Mouse (Mus musculus) stomach, embryonic 14.5 days (tissue): ENCODE measurements around the gene Lpxn. TPM values are rescaled to one million over a fixed set of nuclear protein-coding genes. Genes with fewer than 3 reads are reported as not detected.

Source experiments
- ATAC-seq: fragments of 200-750 bp; cut with Nextera tagmentation; 2 replicates; pipeline ENCODE4 v1.8.0; 2017; ENCODE audit warnings: low read depth, moderate TSS enrichment; ENCODE audit not compliant: insufficient number of reproducible peaks, insufficient read depth, low FRiP score
- H3K27ac ChIP-seq: fragments of 300-500 bp; sonication (generic); 2 replicates; pipeline ENCODE4 v1.5.1; 2014; ENCODE audit warnings: mild to moderate bottlenecking, low read length, moderate library complexity, mixed read lengths
- H3K27me3 ChIP-seq: fragments of 300-500 bp; sonication (generic); 2 replicates; pipeline ENCODE4 v1.6.1; 2014; ENCODE audit warnings: low read length, control low read depth, mixed read lengths; ENCODE audit not compliant: control insufficient read depth, insufficient read depth
- H3K36me3 ChIP-seq: fragments of 300-500 bp; sonication (generic); 2 replicates; pipeline ENCODE4 v1.6.1; 2014; ENCODE audit warnings: mild to moderate bottlenecking, control low read depth, low read length, moderate library complexity, mixed read lengths; ENCODE audit not compliant: control insufficient read depth, insufficient read depth
- H3K4me1 ChIP-seq: fragments of 300-500 bp; sonication (generic); 2 replicates; pipeline ENCODE4 v1.6.1; 2014; ENCODE audit warnings: low read length, control low read depth, mixed read lengths; ENCODE audit not compliant: control insufficient read depth, insufficient read depth
- H3K4me2 ChIP-seq: fragments of 300-500 bp; sonication (generic); replicated peaks from 2 replicates; pipeline ENCODE4 v1.6.1; 2014; ENCODE audit warnings: low read depth, low read length, control low read depth
- H3K4me3 ChIP-seq: fragments of 300-500 bp; sonication (generic); 2 replicates; pipeline ENCODE4 v1.5.1; 2014; ENCODE audit warnings: low read depth, low read length, control low read depth
- H3K9ac ChIP-seq: fragments of 300-500 bp; sonication (generic); replicated peaks from 2 replicates; pipeline ENCODE4 v1.6.1; 2014; ENCODE audit warnings: low read depth, mild to moderate bottlenecking, control low read depth, low read length, moderate library complexity, mixed read lengths
- H3K9me3 ChIP-seq: fragments of 300-500 bp; sonication (generic); 2 replicates; pipeline ENCODE4 v1.6.1; 2016; ENCODE audit warnings: low read depth, low read length, control low read depth; ENCODE audit not compliant: control insufficient read depth
- whole genome bisulfite sequencing: fragments of 180-500 bp; shearing (Covaris S2); extraction: QIAGEN DNeasy Blood & Tissue Kit; methylation state at CpG from one replicate; pipeline ENCODE4 v1.1.7; 2014; 5-methylcytosine and 5-hydroxymethylcytosine counted together
- polyA plus RNA-seq: library from polyadenylated mRNA; unstranded; fragments of >200 nt; fragmentation: Nextera tagmentation; extraction: Ambion mirVana; gene quantifications from 2 replicates; pipeline ENCODE4 v1.2.1, GENCODE M21; 2014

The Lpxn gene
- polyA plus RNA-seq, 1 experiment from 2014 or later = 2.3 TPM

DNA sequence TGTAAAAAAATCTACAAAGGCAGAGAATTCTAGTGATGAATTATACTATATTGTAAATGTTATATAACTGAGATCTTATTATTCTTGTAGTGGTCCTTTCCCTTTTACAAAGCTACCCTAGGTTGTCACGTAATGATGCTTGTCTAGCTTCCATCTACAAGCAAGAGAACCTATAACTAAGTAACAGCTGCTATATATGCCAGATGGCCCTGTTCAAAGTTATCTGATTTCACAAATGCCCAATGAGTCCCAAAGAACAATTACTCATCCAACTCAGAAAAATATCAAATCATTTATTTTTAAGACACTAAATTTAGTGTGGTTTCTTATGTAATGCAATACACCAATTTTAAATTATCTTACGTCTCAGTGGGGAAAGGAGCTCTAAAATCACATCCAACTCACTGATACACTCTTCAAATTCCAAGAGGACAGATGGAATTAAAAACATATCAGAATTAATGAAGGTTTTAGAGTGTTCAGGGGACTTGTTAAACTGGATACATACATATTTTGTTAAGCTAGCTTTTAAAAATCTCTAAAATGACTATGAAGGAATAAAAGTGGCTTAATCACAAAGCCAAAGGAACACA is 9.1 kb upstream of the Lpxn start:
- WGBS = 80% methylated on average over 2 of the region's 2 CpGs
- H3K27ac ChIP-seq = no peak overlapping the region
- no peak for ATAC-seq
- H3K27me3 ChIP-seq = no peaks in the 10 kb centered on the region
- H3K36me3 ChIP-seq = no peaks in the 10 kb centered on the region; the same call in 1 of the 2 replicates
- no peak overlapping the region for H3K9ac ChIP-seq
- H3K4me2 ChIP-seq = no peak overlapping the region
- H3K4me1 ChIP-seq = 0 out of 2 replicates have a peak, but pooled peaks cover 3% of the 10 kb centered on the region
- no peaks in the 10 kb centered on the region for H3K9me3 ChIP-seq
- no peak overlapping the region for H3K4me3 ChIP-seq

DNA sequence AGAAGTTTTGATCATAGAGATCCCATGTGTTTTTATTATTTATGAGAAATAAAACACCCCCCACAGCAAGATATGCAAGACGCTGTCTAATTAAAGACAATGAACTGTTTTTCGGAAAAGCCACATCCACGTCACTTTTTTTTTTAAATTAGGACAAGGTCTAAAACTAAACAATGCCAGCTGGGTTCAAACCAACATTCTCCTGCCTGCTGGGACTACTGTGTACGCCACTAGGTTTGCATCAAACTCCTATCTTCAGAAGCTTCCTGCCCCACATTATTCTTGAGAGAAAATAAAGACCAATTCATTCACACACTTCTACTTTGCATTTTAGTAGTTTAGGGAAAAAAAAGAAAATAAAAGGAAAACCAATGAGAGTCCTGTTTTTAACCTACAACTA is 8.3 kb upstream of the Lpxn start:
- Histone ChIP-seq H3K9me3 (no peaks in the 10 kb centered on the region), H3K36me3 (no peaks in the 10 kb centered on the region; the same call in 1 of the 2 replicates), H3K4me1 (0 out of 2 replicates have a peak, but pooled peaks cover under 1% of the 10 kb centered on the region), H3K27me3 (no peaks in the 10 kb centered on the region), H3K4me2 (no peak overlapping the region), H3K4me3 (no peak overlapping the region), H3K27ac (no peak overlapping the region), H3K9ac (no peak overlapping the region)
- WGBS = 87% methylated on average over 4 of the region's 4 CpGs
- ATAC-seq = no peak

DNA sequence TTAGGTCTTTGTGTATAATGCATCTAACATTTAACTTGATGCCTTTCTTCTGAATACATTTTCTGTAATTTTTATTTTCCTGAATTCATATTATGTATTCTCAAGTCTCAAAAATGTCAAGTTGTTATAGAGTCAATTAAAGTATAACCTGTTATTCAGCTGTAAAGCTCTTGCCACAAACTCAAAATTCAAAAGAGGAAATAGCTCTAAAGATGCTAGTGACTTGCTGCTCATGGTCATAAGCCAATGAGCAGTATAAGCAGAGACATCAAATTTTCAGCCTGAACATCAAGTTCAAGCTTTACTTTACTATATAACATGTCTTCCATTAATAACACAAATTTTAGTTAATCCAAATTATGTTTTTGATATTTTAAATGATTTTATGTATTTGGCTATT is 3.6 kb upstream of the Lpxn start:
- no peak overlapping the region for H3K9ac ChIP-seq
- no peak overlapping the region for H3K4me3 ChIP-seq
- H3K4me1 ChIP-seq = no peaks in the 10 kb centered on the region
- no peak overlapping the region for H3K4me2 ChIP-seq
- no peak for ATAC-seq
- H3K9me3 ChIP-seq = no peaks in the 10 kb centered on the region
- no peaks in the 10 kb centered on the region for H3K36me3 ChIP-seq
- no peaks in the 10 kb centered on the region for H3K27me3 ChIP-seq
- no peak overlapping the region for H3K27ac ChIP-seq

DNA sequence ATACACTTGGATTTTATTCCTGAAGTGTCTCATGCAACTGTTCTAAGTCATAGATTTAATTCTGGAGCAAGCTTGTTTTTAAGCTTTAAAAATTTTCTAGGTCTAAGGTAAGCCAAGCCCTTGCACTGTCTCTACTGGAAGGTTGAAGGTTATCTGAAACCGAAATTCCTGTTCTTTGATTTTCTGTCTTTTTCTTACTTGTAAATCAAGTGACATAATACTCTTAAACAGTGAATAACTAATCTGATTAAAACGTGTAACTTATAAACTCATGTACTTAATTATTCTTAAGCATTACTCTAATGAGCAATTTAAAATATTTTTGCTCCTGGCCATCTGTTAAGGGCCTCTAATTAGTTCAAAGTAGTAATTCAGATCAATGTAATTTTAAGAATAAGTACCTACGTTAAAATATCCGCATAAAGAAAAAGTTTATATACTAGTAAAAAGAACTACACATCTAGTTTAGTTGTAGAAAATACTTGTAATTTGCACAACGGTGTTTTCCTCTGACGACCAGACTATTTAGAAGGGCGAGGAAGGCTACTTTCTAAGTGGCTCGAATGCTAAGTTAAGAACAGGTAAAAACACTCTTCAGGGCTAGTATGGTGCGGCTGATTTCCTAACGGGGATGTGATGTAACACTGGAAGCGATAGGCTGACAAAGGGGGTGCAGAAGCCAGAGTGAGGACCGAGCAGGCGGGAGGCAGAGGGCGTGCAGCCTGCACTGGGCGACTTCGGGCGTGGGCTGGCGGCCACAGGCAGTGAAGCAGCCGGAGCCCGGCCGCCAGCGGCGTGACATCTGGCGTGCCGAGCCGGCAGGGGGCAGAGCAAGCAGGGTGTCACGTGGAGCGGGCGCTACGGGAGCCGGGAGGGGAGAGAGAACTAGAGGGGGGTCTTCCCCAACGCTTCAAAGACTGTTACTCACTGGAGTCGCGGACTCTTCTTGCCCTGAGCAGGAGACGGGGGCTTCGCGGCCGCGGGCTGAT is 1.6 kb upstream of the Lpxn start:
- H3K4me2 ChIP-seq = peak overlapping the region; percentile 61
- H3K9me3 ChIP-seq = no peaks in the 10 kb centered on the region
- under 1% methylated on average over 39 of the region's 39 CpGs for WGBS
- peak overlapping the region; percentile 99 for H3K9ac ChIP-seq
- no peaks in the 10 kb centered on the region for H3K4me1 ChIP-seq
- H3K27ac ChIP-seq = peak overlapping the region; percentile 99
- H3K4me3 ChIP-seq = peak overlapping the region; percentile 78
- no peaks in the 10 kb centered on the region for H3K36me3 ChIP-seq
- H3K27me3 ChIP-seq = no peaks in the 10 kb centered on the region
- peak; percentile 68 for ATAC-seq

DNA sequence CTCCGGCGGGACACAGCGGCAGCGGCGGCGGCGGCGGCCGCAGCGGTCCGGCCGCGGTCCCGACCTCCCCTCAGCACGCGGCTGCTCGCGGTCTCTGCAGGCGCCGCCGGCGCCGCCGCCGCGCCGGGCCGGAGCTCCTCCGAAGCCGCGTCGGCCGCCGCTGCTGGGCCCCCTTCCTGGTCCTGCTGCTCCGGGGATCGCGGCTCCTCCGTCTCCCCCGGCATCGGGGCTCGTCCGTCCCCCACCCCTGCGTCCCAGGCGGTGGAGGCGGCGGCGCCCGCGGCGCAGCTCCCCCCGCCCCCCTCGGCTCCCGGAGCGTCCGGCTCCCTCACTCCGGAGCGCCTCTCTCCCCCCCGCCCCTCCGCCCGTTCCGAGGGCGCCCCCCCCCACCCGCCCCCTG is 883 bp upstream of the Lpxn start:
- H3K4me1 ChIP-seq = no peaks in the 10 kb centered on the region
- ATAC-seq = peak; percentile 25
- no peaks in the 10 kb centered on the region for H3K9me3 ChIP-seq
- H3K4me3 ChIP-seq = peak overlapping the region; percentile 78
- H3K4me2 ChIP-seq = peak overlapping the region; percentile 61; the same call in 1 of the 2 replicates
- no peaks in the 10 kb centered on the region for H3K27me3 ChIP-seq
- no peaks in the 10 kb centered on the region for H3K36me3 ChIP-seq
- WGBS = 0% methylated on average over 46 of the region's 63 CpGs
- H3K27ac ChIP-seq = peak overlapping the region; percentile 99
- H3K9ac ChIP-seq = peak overlapping the region; percentile 99

DNA sequence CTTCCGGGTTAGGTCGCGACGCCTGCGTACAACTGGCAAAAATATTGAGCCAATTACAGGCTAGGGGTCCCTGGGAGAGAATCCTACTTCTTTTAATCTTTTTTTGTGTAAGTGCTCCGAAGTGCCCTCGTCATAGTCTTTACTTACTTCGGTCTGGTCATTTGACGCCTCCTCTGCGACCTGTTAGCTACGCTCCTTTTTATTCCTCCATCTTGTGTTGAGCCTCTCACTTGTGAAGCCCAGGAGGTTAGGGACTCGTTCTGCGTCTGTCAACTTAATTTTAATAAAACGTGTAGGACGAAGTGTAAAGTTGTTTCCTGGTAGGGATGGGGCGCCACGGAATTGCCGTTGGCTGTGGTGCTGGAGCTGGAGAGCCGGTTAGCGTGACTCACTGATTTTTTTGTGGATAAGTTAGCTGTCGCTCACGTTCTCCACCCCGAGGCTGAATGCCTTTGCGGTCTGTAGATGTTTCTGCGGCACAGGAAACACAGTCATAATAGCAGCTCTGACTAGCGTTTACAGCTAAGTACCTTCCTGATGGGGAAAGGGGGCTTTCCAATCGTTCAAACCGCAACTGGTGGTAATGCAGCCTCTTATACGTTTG is 437 bp downstream of the Lpxn start:
- peak overlapping the region; percentile 66 for H3K4me2 ChIP-seq
- no peaks in the 10 kb centered on the region for H3K36me3 ChIP-seq
- H3K9me3 ChIP-seq = no peaks in the 10 kb centered on the region
- under 1% methylated on average over 29 of the region's 29 CpGs for WGBS
- H3K27me3 ChIP-seq = no peaks in the 10 kb centered on the region
- H3K9ac ChIP-seq = peak overlapping the region; percentile 60
- H3K4me3 ChIP-seq = peak overlapping the region; percentile 78
- H3K27ac ChIP-seq = peak overlapping the region; percentile 98
- ATAC-seq = peak; percentile 25
- no peaks in the 10 kb centered on the region for H3K4me1 ChIP-seq

DNA sequence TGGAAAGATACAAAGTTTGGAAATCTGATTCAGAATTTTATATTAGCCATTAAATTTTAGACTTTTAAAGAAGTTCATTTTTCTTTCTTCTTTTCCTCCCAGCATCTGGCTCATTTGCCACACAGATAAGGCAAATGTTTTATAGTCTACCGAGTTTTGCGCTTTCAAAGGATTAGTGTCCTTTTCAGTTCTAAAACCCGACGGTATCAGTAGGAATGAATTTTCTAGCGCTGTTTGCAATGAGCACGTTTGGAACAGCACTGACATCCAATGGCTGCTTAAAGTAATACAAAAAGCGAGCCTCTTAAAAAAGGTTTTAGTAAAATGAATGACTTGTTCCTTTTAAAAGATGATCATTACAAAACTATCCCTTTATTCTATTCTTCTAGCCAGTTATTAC is 1.1 kb downstream of the Lpxn start:
- peak overlapping the region; percentile 98 for H3K27ac ChIP-seq
- H3K27me3 ChIP-seq = no peaks in the 10 kb centered on the region
- WGBS = 0% methylated on average over 7 of the region's 7 CpGs
- H3K9ac ChIP-seq = peak overlapping the region; percentile 60
- H3K36me3 ChIP-seq = no peaks in the 10 kb centered on the region
- H3K4me3 ChIP-seq = peak overlapping the region; percentile 78
- no peaks in the 10 kb centered on the region for H3K4me1 ChIP-seq
- no peak for ATAC-seq
- peak overlapping the region; percentile 66 for H3K4me2 ChIP-seq
- H3K9me3 ChIP-seq = no peaks in the 10 kb centered on the region

DNA sequence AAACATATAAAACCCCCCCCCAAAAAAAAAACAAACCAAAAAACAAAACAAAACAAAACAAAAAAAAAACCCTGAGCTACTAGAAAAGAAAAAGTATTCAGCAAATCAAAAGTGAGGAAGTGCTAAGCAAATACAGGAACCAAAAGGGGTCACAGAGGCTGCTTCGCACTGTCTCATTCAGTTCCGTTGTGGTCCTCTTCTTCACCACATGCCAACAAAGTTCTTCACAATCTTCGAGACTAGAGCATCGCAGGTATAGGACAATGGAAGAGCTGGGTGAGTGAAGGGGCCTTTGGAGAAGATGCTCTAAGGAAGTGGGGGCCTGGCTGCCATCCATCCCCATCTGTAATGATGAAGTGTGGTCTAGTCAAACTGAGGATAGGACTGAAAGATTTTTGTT is 2.4 kb downstream of the Lpxn start:
- no peak for ATAC-seq
- Histone ChIP-seq H3K4me2 (no peak overlapping the region), H3K4me1 (no peaks in the 10 kb centered on the region), H3K27me3 (no peaks in the 10 kb centered on the region), H3K4me3 (no peak overlapping the region), H3K9me3 (no peaks in the 10 kb centered on the region), H3K36me3 (no peaks in the 10 kb centered on the region), H3K9ac (no peak overlapping the region), H3K27ac (no peak overlapping the region)
- WGBS = 85% methylated on average over 4 of the region's 4 CpGs
